16 mouse cellular contexts compared by ENCODE assay signal in genomic region chr17:84497972-84498604, GRCm38 (mm10). TPM values are rescaled to one million over a fixed set of nuclear protein-coding genes. Genes with fewer than 3 reads are reported as not detected.
DNase-seq lines count a peak whose midpoint lies in the region; ATAC-seq and TF ChIP-seq lines count a peak whose summit lies in the region.
"Had no signal": no experiment of that assay in that cellular context is flagged by ENCODE, and none has a peak within 500 bp of the region (broad histone marks: within the 10 kb centered on the region; RNA-seq: fewer than 3 reads in every experiment).

No protein-coding gene starts in this region.

- no peak overlapping the region for H3K4me2 ChIP-seq in kidney, embryonic 14.5 days (replicated peaks; ENCODE audit: low read depth, low read length)
- H3K4me2 ChIP-seq in lung, postnatal 0 days (replicated peaks; ENCODE audit: low read depth, low read length) = no peak overlapping the region
- H3K4me2 ChIP-seq in stomach, embryonic 16.5 days (ENCODE audit: low read depth, low read length) = no peak overlapping the region
- H3K4me2 ChIP-seq: forebrain, embryonic 12.5 days; hindbrain, embryonic 12.5 days; limb, embryonic 13.5 days; liver, embryonic 13.5 days; lung, embryonic 14.5 days had no signal

- peak overlapping the region; percentile 70 for H3K27ac ChIP-seq in kidney, embryonic 14.5 days (ENCODE audit: low read depth, low read length)
- peak overlapping the region; percentile 32; the same call in 1 of the 2 replicates for H3K27ac ChIP-seq in lung, postnatal 0 days (ENCODE audit: low read length)
- 0 out of 2 replicates have a peak overlapping the region, but pooled peaks have one; percentile 17 for H3K27ac ChIP-seq in embryonic fibroblast, embryonic 13.5 days (ENCODE audit: insufficient read depth, low read length)
- 0 out of 2 replicates have a peak overlapping the region, but pooled peaks have one; percentile 61 for H3K27ac ChIP-seq in stomach, embryonic 16.5 days (ENCODE audit: low read length)
- H3K27ac ChIP-seq: forebrain, embryonic 12.5 days; hindbrain, embryonic 12.5 days; limb, embryonic 13.5 days; liver, embryonic 13.5 days had no signal

- ATAC-seq in kidney, embryonic 14.5 days (ENCODE audit: low FRiP score, low TSS enrichment) = no peak
- ATAC-seq in lung, postnatal 0 days = no peak; the same call in 1 of the 2 replicates
- ATAC-seq in stomach, embryonic 16.5 days (ENCODE audit: insufficient read depth, low FRiP score) = no peak
- ATAC-seq: midbrain, embryonic 16.5 days had no signal

- DNase-seq in kidney, adult 11 months = no peak
- DNase-seq in lung, postnatal 0 days (ENCODE audit: low spot score) = peak; percentile 51
- DNase-seq in lung, postnatal 36 days = no peak
- DNase-seq in thymus, postnatal 0 days (ENCODE audit: low spot score) = no peak
- DNase-seq: adrenal gland, adult 8-10 months; cerebellum, adult 9-11 months; liver, embryonic 13.5 days; thymus, postnatal 25 days had no signal

- TF ChIP-seq POLR2A in embryonic fibroblast, embryonic 13.5 days (IDR thresholded peaks at IDR 0.05; ENCODE audit: low read depth, low read length) = no peak

- no peaks in the 10 kb centered on the region for H3K27me3 ChIP-seq in kidney, embryonic 14.5 days (ENCODE audit: control insufficient read depth, insufficient read depth, low read length)
- no peaks in the 10 kb centered on the region for H3K27me3 ChIP-seq in lung, postnatal 0 days (replicated peaks; ENCODE audit: insufficient read depth, low read length)
- H3K27me3 ChIP-seq in stomach, embryonic 16.5 days (ENCODE audit: control insufficient read depth, insufficient read depth, low read length) = no peaks in the 10 kb centered on the region
- H3K27me3 ChIP-seq: forebrain, embryonic 12.5 days; hindbrain, embryonic 12.5 days; limb, embryonic 13.5 days; liver, embryonic 13.5 days had no signal

- H3K9ac ChIP-seq in kidney, embryonic 14.5 days (ENCODE audit: low read depth, low read length) = no peak overlapping the region
- no peak overlapping the region for H3K9ac ChIP-seq in lung, postnatal 0 days (replicated peaks; ENCODE audit: low read depth)
- H3K9ac ChIP-seq in stomach, embryonic 16.5 days (ENCODE audit: low read length) = no peak overlapping the region
- H3K9ac ChIP-seq: forebrain, embryonic 12.5 days; hindbrain, embryonic 12.5 days; limb, embryonic 13.5 days; liver, embryonic 13.5 days; lung, embryonic 14.5 days had no signal

- no peak overlapping the region for H3K4me3 ChIP-seq in kidney, embryonic 14.5 days (ENCODE audit: low read length)
- H3K4me3 ChIP-seq in lung, postnatal 0 days (ENCODE audit: low read depth, low read length) = no peak overlapping the region
- no peak overlapping the region for H3K4me3 ChIP-seq in embryonic fibroblast, embryonic 13.5 days (ENCODE audit: insufficient read depth, low read length)
- H3K4me3 ChIP-seq in stomach, embryonic 16.5 days (replicated peaks; ENCODE audit: low read length) = no peak overlapping the region
- H3K4me3 ChIP-seq: forebrain, embryonic 12.5 days; hindbrain, embryonic 12.5 days; limb, embryonic 13.5 days; liver, embryonic 13.5 days had no signal

- peaks cover 10% of the 10 kb centered on the region; the same call in 1 of the 2 replicates for H3K4me1 ChIP-seq in kidney, embryonic 14.5 days (ENCODE audit: control insufficient read depth, insufficient read depth, low read length)
- no peaks in the 10 kb centered on the region for H3K4me1 ChIP-seq in lung, postnatal 0 days (ENCODE audit: insufficient read depth, low read depth, low read length)
- H3K4me1 ChIP-seq in embryonic fibroblast, embryonic 13.5 days (ENCODE audit: control insufficient read depth, insufficient read depth, low read length) = 0 out of 2 replicates have a peak, but pooled peaks cover 2% of the 10 kb centered on the region
- H3K4me1 ChIP-seq in stomach, embryonic 16.5 days (ENCODE audit: control insufficient read depth, insufficient read depth, low read length) = 0 out of 2 replicates have a peak, but pooled peaks cover 9% of the 10 kb centered on the region
- H3K4me1 ChIP-seq: forebrain, embryonic 12.5 days; hindbrain, embryonic 12.5 days; limb, embryonic 13.5 days; liver, embryonic 13.5 days had no signal

- no peak for TF ChIP-seq EP300 in lung, postnatal 0 days (IDR thresholded peaks at IDR 0.05)

- H3K36me3 ChIP-seq in kidney, embryonic 14.5 days (ENCODE audit: control insufficient read depth, insufficient read depth, low read length) = no peaks in the 10 kb centered on the region
- H3K36me3 ChIP-seq in lung, postnatal 0 days (ENCODE audit: insufficient read depth, low read length) = no peaks in the 10 kb centered on the region
- no peaks in the 10 kb centered on the region for H3K36me3 ChIP-seq in stomach, embryonic 16.5 days (ENCODE audit: control insufficient read depth, insufficient read depth, low read length)
- H3K36me3 ChIP-seq: forebrain, embryonic 12.5 days; hindbrain, embryonic 12.5 days; limb, embryonic 13.5 days; liver, embryonic 13.5 days had no signal

- WGBS in kidney, embryonic 14.5 days = 58% methylated on average over 3 of the region's 3 CpGs
- 27% methylated on average over 3 of the region's 3 CpGs for WGBS in lung, postnatal 0 days
- 46% methylated on average over 3 of the region's 3 CpGs for WGBS in stomach, embryonic 16.5 days

- H3K9me3 ChIP-seq in kidney, embryonic 14.5 days (ENCODE audit: control insufficient read depth, low read length) = no peaks in the 10 kb centered on the region
- no peaks in the 10 kb centered on the region for H3K9me3 ChIP-seq in lung, postnatal 0 days (ENCODE audit: low read length)
- no peaks in the 10 kb centered on the region for H3K9me3 ChIP-seq in stomach, embryonic 16.5 days (replicated peaks; ENCODE audit: control insufficient read depth, low read length)
- H3K9me3 ChIP-seq: forebrain, embryonic 12.5 days; hindbrain, embryonic 12.5 days; limb, embryonic 13.5 days; liver, embryonic 13.5 days had no signal

- TF ChIP-seq CTCF in lung, postnatal 0 days (IDR thresholded peaks at IDR 0.05) = peak; percentile 15
- TF ChIP-seq CTCF in embryonic fibroblast, embryonic 13.5 days (IDR thresholded peaks at IDR 0.05; ENCODE audit: borderline replicate concordance, insufficient read depth, low read length) = no peak

RNA-seq across cellular contexts. Expression of gene Plekhh2, which starts 13.6 kb away (rescaled TPM):
- 10.3 and 13.9 TPM in 2 replicates for polyA plus RNA-seq in kidney, embryonic 14.5 days (2014; fragmentation: Nextera tagmentation; extraction: Ambion mirVana)
- polyA plus RNA-seq in lung, postnatal 0 days (2015; fragmentation: Nextera tagmentation; extraction: Ambion mirVana) = 5.1 and 5.5 TPM in 2 replicates
- 26.9 and 37.7 TPM in 2 replicates for polyA plus RNA-seq in embryonic fibroblast, embryonic 13.5 days (2011; ENCODE audit: insufficient read length, low read depth, missing spikeins)
- polyA plus RNA-seq in stomach, embryonic 16.5 days (2015; fragmentation: Nextera tagmentation; extraction: Ambion mirVana) = 9.9 and 10.0 TPM in 2 replicates
- 0.33 TPM in 2 replicates for polyA plus RNA-seq in thymus, postnatal 0 days (2015; fragmentation: Nextera tagmentation; extraction: Ambion mirVana)

RNA-seq across cellular contexts. Expression of gene Thada, which starts 32.1 kb away (rescaled TPM):
- polyA plus RNA-seq in kidney, embryonic 14.5 days (2014; fragmentation: Nextera tagmentation; extraction: Ambion mirVana) = 8.5 and 15.8 TPM in 2 replicates
- 2.3 and 2.8 TPM in 2 replicates for polyA plus RNA-seq in lung, postnatal 0 days (2015; fragmentation: Nextera tagmentation; extraction: Ambion mirVana)
- 15.9 and 20.3 TPM in 2 replicates for polyA plus RNA-seq in embryonic fibroblast, embryonic 13.5 days (2011; ENCODE audit: insufficient read length, low read depth, missing spikeins)
- polyA plus RNA-seq in stomach, embryonic 16.5 days (2015; fragmentation: Nextera tagmentation; extraction: Ambion mirVana) = 7.0 and 7.4 TPM in 2 replicates
- polyA plus RNA-seq in thymus, postnatal 0 days (2015; fragmentation: Nextera tagmentation; extraction: Ambion mirVana) = 9.0 and 12.3 TPM in 2 replicates

Comparison
In these comparisons a context has a peak if more than half of its experiments do, and no peak if none do; other contexts are left out.
1. H3K27ac ChIP-seq: peak in every context shown above with its lines; median percentile 70 in kidney, embryonic 14.5 days; 61 in stomach, embryonic 16.5 days; 32 in lung, postnatal 0 days; 17 in embryonic fibroblast, embryonic 13.5 days.